Mouse (Mus musculus) midbrain, postnatal 0 days (tissue): ENCODE measurements around the gene Tmod2. TPM values are rescaled to one million over a fixed set of nuclear protein-coding genes. Genes with fewer than 3 reads are reported as not detected.

Experiments used
- ATAC-seq: fragments of 200-750 bp; cut with Nextera tagmentation; 2 replicates; pipeline ENCODE4 v1.8.0; 2017; ENCODE audit warnings: moderate number of reproducible peaks, mild to moderate bottlenecking, moderate TSS enrichment, moderate library complexity; ENCODE audit not compliant: low FRiP score
- DNase-seq: peaks from one replicate; pipeline ENCODE4 v3.0.0-alpha.2; 2015; ENCODE audit warnings: low spot score
- H3K27ac ChIP-seq: fragments of 300-500 bp; sonication (generic); 2 replicates; pipeline ENCODE4 v1.5.1; 2014; ENCODE audit warnings: low read depth, mild to moderate bottlenecking, low read length, mixed read lengths
- H3K27me3 ChIP-seq: fragments of 300-500 bp; sonication (generic); 2 replicates; pipeline ENCODE4 v1.6.1; 2014; ENCODE audit warnings: low read length, control low read depth, mixed read lengths; ENCODE audit not compliant: insufficient read depth
- H3K36me3 ChIP-seq: fragments of 300-500 bp; sonication (generic); 2 replicates; pipeline ENCODE4 v1.6.1; 2014; ENCODE audit warnings: low read length, control low read depth, mixed read lengths; ENCODE audit not compliant: insufficient read depth
- H3K4me1 ChIP-seq: fragments of 300-500 bp; sonication (generic); 2 replicates; pipeline ENCODE4 v1.6.1; 2014; ENCODE audit warnings: mild to moderate bottlenecking, control low read depth, antibody characterized with exemption, low read length, mixed read lengths; ENCODE audit not compliant: insufficient read depth
- H3K4me2 ChIP-seq: fragments of 300-500 bp; sonication (generic); 2 replicates; pipeline ENCODE4 v1.6.1; 2014; ENCODE audit warnings: low read depth, mild to moderate bottlenecking, low read length, mixed read lengths; ENCODE audit not compliant: poor library complexity, severe bottlenecking
- H3K4me3 ChIP-seq: fragments of 300-500 bp; sonication (generic); 2 replicates; pipeline ENCODE4 v1.5.1; 2014; ENCODE audit warnings: low read depth, mild to moderate bottlenecking, low read length, moderate library complexity
- H3K9ac ChIP-seq: fragments of 300-500 bp; sonication (generic); replicated peaks from 2 replicates; pipeline ENCODE4 v1.6.1; 2014; ENCODE audit warnings: mild to moderate bottlenecking, low read length, moderate library complexity, mixed read lengths; ENCODE audit not compliant: poor library complexity, severe bottlenecking
- H3K9me3 ChIP-seq: fragments of 300-500 bp; sonication (generic); 2 replicates; pipeline ENCODE4 v1.6.1; 2016; ENCODE audit warnings: low read length, control low read depth
- CTCF ChIP-seq: IDR thresholded peaks from 2 replicates; pipeline ENCODE4 v1.5.1; 2016; ENCODE audit warnings: antibody characterized with exemption, mild to moderate bottlenecking
- WGBS: fragments of 180-500 bp; shearing (Covaris S2); extraction: QIAGEN DNeasy Blood & Tissue Kit; methylation state at CpG from one replicate; pipeline ENCODE4 v1.1.7; 2014; 5-methylcytosine and 5-hydroxymethylcytosine counted together
- polyA plus RNA-seq: library from polyadenylated mRNA; unstranded; fragments of >200 nt; fragmentation: Nextera tagmentation; extraction: Ambion mirVana; gene quantifications from 2 replicates; pipeline ENCODE4 v1.2.1, GENCODE M21; 2015
- total RNA-seq: library from RNA; depleted of rRNA; stranded (reverse); fragments of >200 nt; gene quantifications from 2 replicates; pipeline ENCODE4 v1.2.3, GENCODE M21; 2014

The Tmod2 gene
- total and polyA plus RNA-seq, 2 experiments from 2014 or later = 168 to 434 TPM

DNA sequence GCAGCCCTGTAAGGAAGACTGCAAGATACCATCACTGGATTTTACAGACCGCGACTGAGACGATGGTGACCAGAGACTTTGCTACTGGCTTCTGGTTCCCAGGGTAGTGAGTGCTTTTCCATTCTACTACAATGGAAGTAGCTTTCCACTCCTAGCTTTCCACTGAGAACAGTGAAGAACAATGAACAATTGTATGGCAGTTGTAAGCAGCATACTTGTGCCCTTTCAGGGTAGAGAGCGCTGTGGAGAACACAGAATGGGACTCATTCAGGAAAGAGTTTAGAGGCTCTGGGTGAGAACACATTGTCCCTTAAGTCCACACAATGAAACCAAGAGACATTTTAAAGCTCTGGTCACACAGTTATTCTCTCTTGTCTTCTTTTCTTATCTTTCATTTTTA, 13.5 kb downstream of the Tmod2 start:
- Histone ChIP-seq H3K4me1 (peaks cover 3% of the 10 kb centered on the region; the same call in 1 of the 2 replicates), H3K4me2 (no peak overlapping the region), H3K9me3 (no peaks in the 10 kb centered on the region), H3K27me3 (no peaks in the 10 kb centered on the region), H3K27ac (no peak overlapping the region), H3K9ac (no peak overlapping the region), H3K4me3 (no peak overlapping the region), H3K36me3 (peaks cover 19% of the 10 kb centered on the region)
- ATAC-seq = no peak
- DNase-seq = no peak
- WGBS = 69% methylated on average over 4 of the region's 4 CpGs
- no peak for TF ChIP-seq CTCF

DNA sequence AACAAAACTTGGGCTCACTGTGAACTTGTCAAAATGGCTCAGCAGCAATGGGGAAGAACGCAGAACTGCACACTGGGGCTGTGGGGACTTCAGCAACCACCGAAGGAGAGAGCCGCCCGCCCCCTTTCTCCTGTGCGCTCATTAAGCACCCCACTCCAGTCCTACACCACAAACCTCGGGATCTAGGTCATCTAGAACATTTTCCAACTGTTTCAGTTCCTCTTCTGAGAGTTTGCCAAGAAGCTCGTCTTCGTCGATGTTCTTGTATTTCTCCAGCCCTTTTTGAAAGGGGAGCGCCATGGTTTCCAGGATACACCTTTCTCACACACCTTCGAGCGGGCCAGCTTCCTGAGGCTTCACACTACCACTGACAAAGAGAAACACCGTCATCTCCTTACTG, 14.1 kb downstream of the Tmod2 start:
- Histone ChIP-seq H3K4me1 (peaks cover 3% of the 10 kb centered on the region; the same call in 1 of the 2 replicates), H3K27me3 (no peaks in the 10 kb centered on the region), H3K4me2 (no peak overlapping the region), H3K4me3 (no peak overlapping the region), H3K27ac (no peak overlapping the region), H3K36me3 (peaks cover 24% of the 10 kb centered on the region), H3K9me3 (no peaks in the 10 kb centered on the region), H3K9ac (no peak overlapping the region)
- ATAC-seq (no peak), DNase-seq (no peak)
- WGBS = 86% methylated on average over 13 of the region's 13 CpGs
- no peak for TF ChIP-seq CTCF

DNA sequence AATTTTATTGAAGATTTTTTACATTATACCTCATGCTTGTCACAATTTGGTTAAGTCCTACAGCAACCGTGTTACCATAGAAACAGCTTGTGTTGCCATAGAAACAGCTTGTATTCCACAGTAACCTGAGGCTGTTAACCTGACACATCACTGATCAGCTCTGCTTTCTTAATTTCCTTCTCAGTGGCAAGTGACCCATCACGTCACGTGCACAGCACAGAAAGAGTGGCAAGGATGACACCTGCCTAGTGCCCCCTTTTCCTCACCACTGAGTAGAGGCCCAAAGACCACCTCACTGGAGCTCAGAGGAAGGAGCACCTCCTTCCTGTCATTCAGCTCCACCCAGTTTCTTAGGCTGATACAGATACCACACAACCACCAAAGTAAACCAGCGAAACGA, 17.6 kb downstream of the Tmod2 start:
- no peaks in the 10 kb centered on the region for H3K4me1 ChIP-seq
- peak overlapping the region; percentile 64; the same call in 1 of the 2 replicates for H3K27ac ChIP-seq
- H3K9ac ChIP-seq = no peak overlapping the region
- TF ChIP-seq CTCF = no peak
- H3K27me3 ChIP-seq = no peaks in the 10 kb centered on the region
- no peak overlapping the region for H3K4me3 ChIP-seq
- 54% methylated on average over 5 of the region's 5 CpGs for WGBS
- ATAC-seq = peak; percentile 53
- peak; percentile 69 for DNase-seq
- peaks cover 49% of the 10 kb centered on the region for H3K36me3 ChIP-seq
- no peak overlapping the region for H3K4me2 ChIP-seq
- H3K9me3 ChIP-seq = no peaks in the 10 kb centered on the region

DNA sequence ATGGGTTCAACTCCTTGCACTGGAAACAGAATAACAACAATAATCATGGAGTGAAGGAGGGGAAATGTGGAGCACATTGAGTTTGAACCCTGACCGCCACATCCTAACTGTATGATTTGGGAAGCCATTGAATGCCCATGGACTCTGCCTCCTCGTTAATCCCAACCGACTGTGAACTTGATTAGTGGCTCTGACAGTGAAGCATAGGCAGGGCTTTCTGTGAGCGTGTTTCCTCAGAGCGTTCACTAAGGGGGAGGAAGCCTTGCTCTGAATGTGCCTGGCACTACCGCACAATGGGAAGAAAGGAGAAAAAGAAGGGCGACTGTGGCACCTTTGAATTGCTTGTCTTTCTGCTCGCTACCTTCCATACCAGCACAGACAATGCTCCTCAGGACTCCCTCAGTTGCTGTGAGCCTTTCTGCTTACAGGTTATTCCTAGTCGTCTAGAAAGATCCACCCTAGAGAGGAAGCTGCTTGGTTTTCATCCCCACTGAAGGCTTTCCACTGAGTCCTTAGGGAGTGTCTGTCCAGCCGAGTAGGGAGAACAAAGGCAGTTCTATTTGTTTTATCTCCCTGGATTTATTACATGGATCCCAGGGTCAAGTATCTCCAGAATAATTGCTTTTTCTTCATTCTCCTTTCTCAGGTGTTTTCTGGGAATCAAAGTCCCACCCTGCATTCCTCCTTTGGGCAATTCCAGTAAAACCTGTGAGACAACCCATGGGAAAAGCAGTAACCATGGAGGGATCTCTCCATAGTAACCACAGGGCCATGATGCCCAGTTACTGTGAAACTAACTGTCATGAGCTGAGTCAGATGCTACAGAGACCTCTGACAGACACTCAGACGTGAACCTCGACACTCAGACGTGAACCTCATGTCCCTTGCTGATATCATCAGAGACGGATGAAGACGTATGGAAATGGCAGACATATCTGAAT, 21.0 kb downstream of the Tmod2 start:
- 86% methylated on average over 15 of the region's 15 CpGs for WGBS
- no peak for DNase-seq
- H3K27ac ChIP-seq = no peak overlapping the region
- H3K4me1 ChIP-seq = no peaks in the 10 kb centered on the region
- no peak overlapping the region for H3K4me3 ChIP-seq
- H3K9me3 ChIP-seq = no peaks in the 10 kb centered on the region
- no peak overlapping the region for H3K4me2 ChIP-seq
- no peak for TF ChIP-seq CTCF
- ATAC-seq = no peak
- peaks cover 79% of the 10 kb centered on the region for H3K36me3 ChIP-seq
- no peak overlapping the region for H3K9ac ChIP-seq
- no peaks in the 10 kb centered on the region for H3K27me3 ChIP-seq

DNA sequence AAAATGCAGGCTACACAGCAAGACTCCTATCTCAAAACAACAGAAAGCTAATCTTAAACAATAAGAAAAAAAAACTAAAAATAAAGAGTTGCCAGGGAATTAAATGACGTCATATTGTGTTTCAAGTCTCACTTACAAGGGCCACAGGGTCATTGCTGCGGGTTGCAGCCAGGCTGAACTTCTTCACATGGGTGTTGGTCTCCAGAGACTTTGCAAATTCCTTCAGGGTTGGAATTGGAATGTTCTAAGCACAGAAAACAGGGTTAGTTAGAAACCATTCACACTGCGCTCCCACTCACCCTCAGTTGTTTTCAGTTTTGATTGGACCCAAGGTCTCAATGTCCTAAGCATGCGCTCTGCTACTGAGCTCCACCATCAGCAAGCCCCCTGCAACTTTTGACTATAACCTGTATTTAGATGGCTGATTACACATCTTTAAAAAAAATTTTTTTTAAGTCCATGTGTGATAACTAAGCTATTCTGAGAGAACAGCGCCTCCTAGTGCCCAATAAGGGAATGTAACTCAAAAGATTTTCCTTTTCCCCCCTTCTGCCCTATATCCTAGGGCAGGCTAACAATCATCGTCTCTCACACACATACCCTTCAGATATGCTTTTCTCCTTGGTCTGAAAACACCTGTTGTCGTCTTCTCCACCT, 29.3 kb downstream of the Tmod2 start:
- 56% methylated on average over 7 of the region's 7 CpGs for WGBS
- Histone ChIP-seq H3K4me3 (no peak overlapping the region), H3K9me3 (no peaks in the 10 kb centered on the region), H3K4me1 (no peaks in the 10 kb centered on the region), H3K27ac (no peak overlapping the region), H3K36me3 (peaks cover 63% of the 10 kb centered on the region), H3K9ac (no peak overlapping the region), H3K27me3 (no peaks in the 10 kb centered on the region), H3K4me2 (no peak overlapping the region)
- peak; percentile 80 for TF ChIP-seq CTCF
- peak; percentile 31; the same call in 1 of the 2 replicates for ATAC-seq
- DNase-seq = peak; percentile 73

DNA sequence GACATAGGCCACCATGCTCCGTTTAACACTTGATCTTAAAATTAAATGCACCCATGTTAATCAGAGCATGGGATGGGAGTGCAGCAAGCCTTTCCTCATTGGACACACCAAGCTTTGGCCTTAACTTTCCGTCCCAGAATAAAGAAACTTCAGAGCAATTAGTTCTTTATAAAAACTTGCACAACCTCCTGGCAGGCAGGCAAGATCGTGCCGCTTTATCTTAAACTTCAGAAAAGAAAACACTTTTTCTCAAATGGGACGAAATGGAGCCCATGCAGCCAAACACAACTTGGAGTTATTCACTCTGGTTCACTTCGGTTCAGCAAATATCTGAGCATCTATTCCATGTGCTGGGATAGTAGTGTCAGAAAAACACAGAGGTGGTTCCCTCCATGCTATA, 31.8 kb downstream of the Tmod2 start:
- Histone ChIP-seq H3K27me3 (no peaks in the 10 kb centered on the region), H3K4me1 (no peaks in the 10 kb centered on the region), H3K4me3 (no peak overlapping the region), H3K36me3 (peaks cover 62% of the 10 kb centered on the region), H3K4me2 (no peak overlapping the region), H3K9ac (no peak overlapping the region), H3K9me3 (no peaks in the 10 kb centered on the region), H3K27ac (no peak overlapping the region)
- no peak for DNase-seq
- no peak for TF ChIP-seq CTCF
- WGBS = 87% methylated on average over 6 of the region's 6 CpGs
- no peak for ATAC-seq
